Mouse (Mus musculus): ENCODE data around the gene Pdxp. TPM values are rescaled to one million over a fixed set of nuclear protein-coding genes. Genes with fewer than 3 reads are reported as not detected.

The Pdxp gene
- polyA plus RNA-seq, 1 experiment from 2014 or later: 4.2 TPM

DNA sequence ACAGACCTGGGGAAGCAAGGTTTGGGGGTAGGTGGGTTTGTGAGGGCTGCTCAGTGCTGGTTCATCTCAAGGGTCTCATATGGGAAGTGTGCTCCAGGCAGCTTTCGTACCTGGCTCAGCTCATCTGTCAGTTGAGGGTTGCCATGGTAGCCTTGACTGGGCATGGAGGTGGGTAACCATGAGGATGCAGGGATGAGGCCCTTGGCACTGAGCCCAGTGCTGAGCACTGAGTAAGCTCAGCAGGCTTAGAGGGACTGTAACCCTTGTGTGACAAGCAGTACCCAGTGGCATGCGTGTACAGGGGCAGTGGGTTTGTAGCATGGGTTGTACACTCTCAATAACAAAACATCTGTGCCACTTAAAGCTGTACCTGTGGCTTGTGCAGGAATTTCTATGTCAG is 24.2 kb downstream of the Pdxp start:
- H3K4me3 ChIP-seq (ENCODE audit: low read depth, low read length): no peak overlapping the region
- no peak for TF ChIP-seq CTCF (IDR thresholded peaks at IDR 0.05; ENCODE audit: low read depth)
- ATAC-seq: no peak
- H3K4me2 ChIP-seq (replicated peaks; ENCODE audit: low read depth): no peak overlapping the region
- no peak overlapping the region for H3K9ac ChIP-seq (ENCODE audit: low read depth, low read length)
- peaks cover 40% of the 10 kb centered on the region for H3K36me3 ChIP-seq (ENCODE audit: control insufficient read depth, insufficient read depth)
- no peaks in the 10 kb centered on the region for H3K27me3 ChIP-seq (replicated peaks; ENCODE audit: control insufficient read depth, insufficient read depth, low read length)
- no peaks in the 10 kb centered on the region for H3K9me3 ChIP-seq (ENCODE audit: control insufficient read depth)
- no peak overlapping the region for H3K27ac ChIP-seq (ENCODE audit: low read depth, low read length)
- H3K4me1 ChIP-seq (replicated peaks; ENCODE audit: control insufficient read depth, insufficient read depth, low read length): no peaks in the 10 kb centered on the region
- 93% methylated on average over 2 of the region's 2 CpGs for WGBS

DNA sequence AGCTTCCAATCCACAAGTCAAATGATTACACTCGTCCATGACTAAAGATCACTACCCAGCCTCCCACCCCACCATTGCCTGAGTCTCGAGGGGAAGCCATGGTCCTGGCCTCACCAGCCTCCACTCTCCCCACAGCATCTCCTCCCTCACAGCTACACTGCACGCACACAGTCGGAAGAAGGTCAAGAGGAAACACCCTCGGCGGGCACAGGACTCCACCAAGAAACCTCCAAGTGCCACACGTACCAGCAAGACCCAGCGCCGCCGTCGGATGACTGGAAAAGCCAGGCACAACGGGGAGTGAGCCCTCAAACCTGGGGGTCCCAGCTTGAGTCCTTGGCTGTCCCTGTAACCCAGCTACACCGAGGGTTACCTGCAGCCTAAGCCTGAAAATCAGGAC is 26.6 kb downstream of the Pdxp start:
- no peaks in the 10 kb centered on the region for H3K9me3 ChIP-seq (ENCODE audit: control insufficient read depth)
- no peaks in the 10 kb centered on the region for H3K27me3 ChIP-seq (replicated peaks; ENCODE audit: control insufficient read depth, insufficient read depth, low read length)
- no peak overlapping the region for H3K9ac ChIP-seq (ENCODE audit: low read depth, low read length)
- H3K27ac ChIP-seq (ENCODE audit: low read depth, low read length): no peak overlapping the region
- TF ChIP-seq CTCF (IDR thresholded peaks at IDR 0.05; ENCODE audit: low read depth): no peak
- H3K4me1 ChIP-seq (replicated peaks; ENCODE audit: control insufficient read depth, insufficient read depth, low read length): no peaks in the 10 kb centered on the region
- ATAC-seq: no peak
- H3K4me2 ChIP-seq (replicated peaks; ENCODE audit: low read depth): no peak overlapping the region
- H3K4me3 ChIP-seq (ENCODE audit: low read depth, low read length): no peak overlapping the region
- WGBS: 92% methylated on average over 13 of the region's 13 CpGs
- H3K36me3 ChIP-seq (ENCODE audit: control insufficient read depth, insufficient read depth): peaks cover 40% of the 10 kb centered on the region

DNA sequence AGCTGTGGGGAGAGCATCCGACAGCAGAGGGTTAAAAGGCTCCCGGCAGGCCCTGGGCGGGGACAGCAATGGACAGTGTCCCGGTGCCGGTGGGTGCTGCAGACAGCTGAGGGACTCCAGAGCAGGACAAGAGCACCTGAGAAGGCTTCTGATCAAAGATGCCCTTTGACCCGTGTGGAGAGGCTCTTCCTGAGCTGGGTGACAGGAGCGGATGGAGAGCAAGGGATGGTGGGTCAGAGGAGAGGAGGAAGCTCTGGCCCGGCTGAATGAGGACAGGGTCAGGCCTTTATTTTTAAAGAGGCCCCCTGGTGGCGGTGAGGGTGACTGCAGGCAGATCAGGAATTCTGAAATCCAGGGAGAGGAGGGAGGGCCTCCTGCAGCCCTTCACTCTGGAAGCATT is 28.9 kb downstream of the Pdxp start:
- Histone ChIP-seq H3K4me1 (replicated peaks; ENCODE audit: control insufficient read depth, insufficient read depth, low read length) (no peaks in the 10 kb centered on the region), H3K4me2 (replicated peaks; ENCODE audit: low read depth) (peak overlapping the region; percentile 63), H3K9me3 (ENCODE audit: control insufficient read depth) (no peaks in the 10 kb centered on the region), H3K9ac (ENCODE audit: low read depth, low read length) (no peak overlapping the region), H3K4me3 (ENCODE audit: low read depth, low read length) (peak overlapping the region; percentile 27), H3K27ac (ENCODE audit: low read depth, low read length) (no peak overlapping the region), H3K36me3 (ENCODE audit: control insufficient read depth, insufficient read depth) (peaks cover 33% of the 10 kb centered on the region), H3K27me3 (replicated peaks; ENCODE audit: control insufficient read depth, insufficient read depth, low read length) (no peaks in the 10 kb centered on the region; the same call in 1 of the 2 replicates)
- ATAC-seq: peak; percentile 37
- TF ChIP-seq CTCF (IDR thresholded peaks at IDR 0.05; ENCODE audit: low read depth): peak; percentile 82
- 2% methylated on average over 9 of the region's 9 CpGs for WGBS

DNA sequence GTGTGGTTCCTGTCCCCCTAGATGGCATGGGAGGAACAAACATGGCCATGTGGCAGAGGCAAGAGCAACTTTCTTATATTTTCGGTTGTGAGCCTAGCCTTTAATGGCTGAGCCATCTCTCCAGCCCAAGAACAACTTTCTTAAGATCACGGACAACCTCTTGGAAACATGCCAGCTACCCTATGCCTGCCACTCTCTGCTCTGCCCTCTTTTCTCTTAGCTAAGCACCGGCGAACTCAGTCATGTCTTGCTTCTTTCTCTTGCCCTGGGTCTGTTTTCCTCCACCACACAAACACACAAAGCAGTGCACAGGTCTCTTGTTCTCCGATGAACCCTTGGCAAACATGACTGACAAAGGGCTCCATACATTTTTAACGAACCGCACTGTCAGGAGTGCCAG is 32.5 kb downstream of the Pdxp start:
- Histone ChIP-seq H3K4me3 (ENCODE audit: low read depth, low read length) (no peak overlapping the region), H3K9ac (ENCODE audit: low read depth, low read length) (no peak overlapping the region), H3K4me2 (replicated peaks; ENCODE audit: low read depth) (no peak overlapping the region), H3K4me1 (replicated peaks; ENCODE audit: control insufficient read depth, insufficient read depth, low read length) (no peaks in the 10 kb centered on the region), H3K36me3 (ENCODE audit: control insufficient read depth, insufficient read depth) (no peaks in the 10 kb centered on the region), H3K27me3 (replicated peaks; ENCODE audit: control insufficient read depth, insufficient read depth, low read length) (peaks cover 5% of the 10 kb centered on the region; the same call in 1 of the 2 replicates), H3K27ac (ENCODE audit: low read depth, low read length) (no peak overlapping the region), H3K9me3 (ENCODE audit: control insufficient read depth) (no peaks in the 10 kb centered on the region)
- 83% methylated on average over 7 of the region's 7 CpGs for WGBS
- ATAC-seq: no peak
- TF ChIP-seq CTCF (IDR thresholded peaks at IDR 0.05; ENCODE audit: low read depth): no peak

DNA sequence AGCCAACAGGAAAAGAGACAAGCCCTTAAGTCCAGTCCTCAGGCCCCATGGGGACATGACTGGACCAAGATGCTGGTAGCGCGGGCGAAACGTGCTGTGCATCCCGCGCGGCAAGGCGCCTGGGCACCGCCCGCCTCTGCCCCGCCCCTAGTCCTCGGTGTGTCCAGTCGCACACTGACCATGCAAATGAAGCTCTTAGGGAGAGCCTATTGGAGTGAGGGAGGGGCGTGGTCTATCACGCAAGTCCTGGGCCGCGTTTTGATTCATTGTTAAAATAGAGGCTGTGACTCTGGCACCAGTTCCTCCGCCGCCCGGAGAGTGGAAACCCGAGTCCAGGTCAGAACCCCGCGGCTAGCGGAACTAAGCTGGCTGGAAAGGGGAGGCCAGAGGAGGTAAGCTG is 33.9 kb downstream of the Pdxp start, which contains the start of gene Triobp:
Gene Triobp, plus strand, starts transcription at position 68 of the 400 bp plus-strand sequence.
- Histone ChIP-seq H3K27me3 (replicated peaks; ENCODE audit: control insufficient read depth, insufficient read depth, low read length) (peaks cover 5% of the 10 kb centered on the region; the same call in 1 of the 2 replicates), H3K36me3 (ENCODE audit: control insufficient read depth, insufficient read depth) (no peaks in the 10 kb centered on the region), H3K9me3 (ENCODE audit: control insufficient read depth) (no peaks in the 10 kb centered on the region), H3K4me2 (replicated peaks; ENCODE audit: low read depth) (peak within 1 kb of the TSS; percentile 68), H3K27ac (ENCODE audit: low read depth, low read length) (no peak within 1 kb of the TSS), H3K4me1 (replicated peaks; ENCODE audit: control insufficient read depth, insufficient read depth, low read length) (no peaks in the 10 kb centered on the region), H3K9ac (ENCODE audit: low read depth, low read length) (peak within 1 kb of the TSS; percentile 31; the same call in 1 of the 2 replicates), H3K4me3 (ENCODE audit: low read depth, low read length) (peak within 1 kb of the TSS; percentile 23)
- WGBS: under 1% methylated on average over 24 of the region's 24 CpGs
- no peak for TF ChIP-seq CTCF (IDR thresholded peaks at IDR 0.05; ENCODE audit: low read depth)
- peak; percentile 90 for ATAC-seq

DNA sequence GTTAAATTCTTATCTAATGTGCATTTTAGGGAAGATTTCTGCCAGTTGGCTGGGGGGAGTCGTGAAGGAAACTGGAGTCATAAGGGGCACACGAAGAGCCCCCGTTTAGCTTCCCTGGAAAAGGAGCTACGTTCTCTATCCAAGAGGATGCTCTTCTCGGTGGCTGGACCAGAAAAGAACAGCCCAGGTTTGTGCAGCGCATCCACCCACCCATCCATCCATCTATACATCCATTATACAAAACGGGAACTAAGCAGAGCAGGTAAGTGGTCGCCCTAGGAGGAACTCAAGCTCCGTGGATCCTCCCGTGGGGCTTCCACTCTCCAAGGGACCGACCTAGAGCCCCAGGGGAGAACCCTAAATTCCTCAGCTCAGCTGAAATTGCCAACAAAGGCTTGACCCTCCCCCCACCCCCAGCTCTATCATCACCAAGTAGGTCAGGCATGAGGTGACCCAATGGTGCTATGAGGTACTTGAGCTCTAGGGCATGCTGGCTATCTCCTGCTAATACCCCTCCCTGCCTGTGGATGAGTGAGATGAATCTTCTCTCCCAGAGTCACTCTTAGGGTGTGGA is 34.5 kb downstream of the Pdxp start:
- H3K9ac ChIP-seq (ENCODE audit: low read depth, low read length): peak overlapping the region; percentile 31; the same call in 1 of the 2 replicates
- H3K36me3 ChIP-seq (ENCODE audit: control insufficient read depth, insufficient read depth): no peaks in the 10 kb centered on the region
- no peak for ATAC-seq
- peaks cover 5% of the 10 kb centered on the region; the same call in 1 of the 2 replicates for H3K27me3 ChIP-seq (replicated peaks; ENCODE audit: control insufficient read depth, insufficient read depth, low read length)
- peak overlapping the region; percentile 23 for H3K4me3 ChIP-seq (ENCODE audit: low read depth, low read length)
- no peaks in the 10 kb centered on the region for H3K9me3 ChIP-seq (ENCODE audit: control insufficient read depth)
- no peak overlapping the region for H3K27ac ChIP-seq (ENCODE audit: low read depth, low read length)
- no peak for TF ChIP-seq CTCF (IDR thresholded peaks at IDR 0.05; ENCODE audit: low read depth)
- H3K4me1 ChIP-seq (replicated peaks; ENCODE audit: control insufficient read depth, insufficient read depth, low read length): no peaks in the 10 kb centered on the region
- H3K4me2 ChIP-seq (replicated peaks; ENCODE audit: low read depth): peak overlapping the region; percentile 68
- WGBS: 9% methylated on average over 11 of the region's 11 CpGs
